Mouse (Mus musculus): ENCODE measurements around the gene Tenm1. TPM values are rescaled to one million over a fixed set of nuclear protein-coding genes. Genes with fewer than 3 reads are reported as not detected.

The Tenm1 gene
- polyA plus RNA-seq, 1 experiment from 2014 or later, result 3.9 TPM

- no peaks in the 10 kb centered on the region for H3K9me3 ChIP-seq
- H3K27me3 ChIP-seq (replicated peaks), result no peaks in the 10 kb centered on the region
- H3K4me1 ChIP-seq, result no peaks in the 10 kb centered on the region
- WGBS, result 84% methylated on average over 2 of the region's 2 CpGs
- no peak overlapping the region for H3K9ac ChIP-seq
- ATAC-seq (ENCODE audit: low FRiP score, low read depth), result no peak
- no peaks in the 10 kb centered on the region for H3K36me3 ChIP-seq
- H3K4me2 ChIP-seq (replicated peaks), result no peak overlapping the region
- H3K27ac ChIP-seq, result no peak overlapping the region
- H3K4me3 ChIP-seq, result no peak overlapping the region
Observed at GRCm38 (mm10) chrX:42511105-42511504, 917.8 kb downstream of the Tenm1 start.

DNA sequence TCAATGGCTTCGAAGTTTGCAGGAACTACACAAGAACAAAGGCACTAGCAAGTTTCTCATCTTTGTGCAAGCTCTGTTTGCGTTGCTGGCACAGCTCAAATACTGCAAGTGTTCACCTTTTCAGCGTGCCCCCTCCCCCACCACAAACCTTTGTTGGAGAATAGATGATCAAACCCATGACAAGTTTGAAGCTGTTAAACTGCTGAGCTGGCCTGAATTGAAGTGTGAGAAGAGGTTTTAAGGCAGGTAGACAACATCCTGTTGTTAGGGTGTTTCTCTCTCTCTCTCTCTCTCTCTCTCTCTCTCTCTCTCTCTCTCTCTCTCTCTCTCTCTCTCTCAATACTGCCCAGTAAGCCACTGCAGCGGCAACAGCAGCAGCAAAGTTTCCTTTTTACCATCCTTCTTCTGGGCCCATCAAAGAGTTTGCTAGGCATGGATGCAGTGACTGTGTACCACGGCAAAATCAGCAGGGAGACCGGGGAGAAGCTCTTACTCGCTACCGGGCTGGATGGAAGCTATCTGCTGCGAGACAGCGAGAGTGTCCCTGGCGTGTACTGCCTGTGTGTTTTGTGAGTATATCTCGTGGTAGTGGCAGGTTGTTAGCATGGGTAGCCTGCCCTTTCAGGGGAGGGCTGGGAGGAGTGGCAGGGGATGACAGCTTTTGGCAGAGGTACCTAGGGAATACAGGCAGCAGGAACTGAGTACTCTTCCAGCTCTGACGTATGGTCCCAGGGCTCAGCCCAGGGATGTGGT, 926.5 kb downstream of the Tenm1 start, which contains the start of gene Sh2d1a:
Sh2d1a (plus strand) TSS at position 163 of the 753 bp plus-strand sequence.
- ATAC-seq (ENCODE audit: low FRiP score, low read depth), result no peak
- H3K27ac ChIP-seq, result no peak within 1 kb of the TSS
- 77% methylated on average over 13 of the region's 13 CpGs for WGBS
- no peak within 1 kb of the TSS for H3K4me2 ChIP-seq (replicated peaks)
- no peak within 1 kb of the TSS for H3K9ac ChIP-seq
- no peaks in the 10 kb centered on the region for H3K36me3 ChIP-seq
- H3K4me3 ChIP-seq, result no peak within 1 kb of the TSS
- no peaks in the 10 kb centered on the region for H3K4me1 ChIP-seq
- H3K9me3 ChIP-seq, result no peaks in the 10 kb centered on the region
- H3K27me3 ChIP-seq (replicated peaks), result no peaks in the 10 kb centered on the region

DNA sequence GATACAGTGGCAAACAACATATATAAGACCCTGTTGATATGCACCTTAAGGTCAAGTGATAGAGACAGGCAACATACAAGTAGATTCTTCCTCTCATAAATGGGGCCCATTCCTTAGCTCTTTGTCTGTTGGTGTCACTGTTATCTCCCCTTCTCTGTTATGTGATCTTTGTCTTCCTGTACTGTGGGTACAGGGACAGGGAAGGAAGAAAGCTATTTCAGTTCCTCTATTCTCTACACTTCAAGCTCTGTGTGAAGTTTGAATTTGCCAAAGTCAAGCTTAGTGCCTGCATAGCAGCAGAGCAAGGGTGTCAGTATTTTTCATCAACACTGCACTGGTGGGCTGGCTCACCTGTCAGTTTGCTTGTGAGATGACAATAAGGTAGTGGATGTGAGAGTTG, 928.4 kb downstream of the Tenm1 start:
- Histone ChIP-seq H3K36me3 (no peaks in the 10 kb centered on the region), H3K4me3 (no peak overlapping the region), H3K9ac (no peak overlapping the region), H3K9me3 (no peaks in the 10 kb centered on the region), H3K27me3 (replicated peaks) (no peaks in the 10 kb centered on the region), H3K4me1 (no peaks in the 10 kb centered on the region), H3K4me2 (replicated peaks) (no peak overlapping the region), H3K27ac (no peak overlapping the region)
- no peak for ATAC-seq (ENCODE audit: low FRiP score, low read depth)

DNA sequence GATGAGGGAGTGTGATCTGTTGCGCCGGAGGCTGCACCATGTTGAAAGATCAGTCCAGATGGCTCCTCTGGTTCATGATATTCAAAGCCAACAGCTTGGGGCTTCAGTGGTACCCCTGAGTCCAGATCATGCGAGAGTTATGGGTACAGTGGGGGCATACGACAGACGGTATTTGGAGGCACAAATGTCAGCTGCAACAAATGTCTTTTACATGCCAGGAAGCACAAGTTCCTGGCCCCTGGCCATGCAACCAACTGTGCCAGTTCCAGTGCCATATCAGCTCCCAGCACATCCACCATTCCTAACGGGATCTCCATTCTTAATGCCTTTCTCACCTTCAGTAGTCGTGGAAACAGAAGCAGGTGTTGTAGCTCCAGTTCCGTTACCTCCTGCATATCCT, 938.6 kb downstream of the Tenm1 start:
- Histone ChIP-seq H3K27ac (no peak overlapping the region), H3K4me1 (no peaks in the 10 kb centered on the region), H3K4me2 (replicated peaks) (no peak overlapping the region), H3K9ac (no peak overlapping the region), H3K27me3 (replicated peaks) (no peaks in the 10 kb centered on the region), H3K9me3 (no peaks in the 10 kb centered on the region), H3K4me3 (no peak overlapping the region), H3K36me3 (no peaks in the 10 kb centered on the region)
- no peak for ATAC-seq (ENCODE audit: low FRiP score, low read depth)
- 92% methylated on average over 8 of the region's 8 CpGs for WGBS

DNA sequence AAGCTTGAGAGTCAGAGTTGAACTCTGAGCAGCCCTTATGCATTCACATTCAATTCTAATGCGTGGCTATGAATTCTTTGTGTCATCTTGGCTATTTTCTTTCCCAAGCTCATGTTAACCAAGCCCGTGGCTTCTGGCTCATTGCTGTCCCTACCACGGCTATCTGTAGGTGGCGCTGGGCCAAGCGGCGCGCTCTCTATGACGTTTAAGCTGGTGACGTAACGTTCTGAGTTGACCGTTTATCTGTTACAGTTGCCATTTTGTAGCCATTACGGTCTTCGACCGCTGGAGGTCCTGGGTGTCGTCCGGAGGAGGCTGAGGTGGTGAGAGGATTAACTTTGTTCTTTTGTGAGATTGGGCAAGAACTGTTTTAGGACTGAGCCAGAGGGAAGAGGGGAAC, 939.5 kb downstream of the Tenm1 start, which contains the start of gene Tex13c2:
Tex13c2 (plus strand) TSS at position 246 of the 400 bp plus-strand sequence.
- ATAC-seq (ENCODE audit: low FRiP score, low read depth), result no peak
- Histone ChIP-seq H3K4me2 (replicated peaks) (no peak within 1 kb of the TSS), H3K27ac (no peak within 1 kb of the TSS), H3K9ac (no peak within 1 kb of the TSS), H3K9me3 (no peaks in the 10 kb centered on the region), H3K27me3 (replicated peaks) (no peaks in the 10 kb centered on the region), H3K4me3 (no peak within 1 kb of the TSS), H3K4me1 (no peaks in the 10 kb centered on the region), H3K36me3 (no peaks in the 10 kb centered on the region)
- WGBS, result 92% methylated on average over 16 of the region's 16 CpGs

Other genes with a start within 250 kb of the Tenm1 start
- not detected in 2 replicates for gene Tex13c1, start 162.0 kb upstream of the Tenm1 start, polyA plus RNA-seq (2016; fragmentation: Nextera tagmentation; extraction: Ambion mirVana)